Mouse (Mus musculus): ENCODE results near the gene Grpel1. TPM values are rescaled to one million over a fixed set of nuclear protein-coding genes. Genes with fewer than 3 reads are reported as not detected.
A peak's percentile ranks its signal among the peaks of the same experiment; 100 is the strongest.

Grpel1 gene
- polyA plus RNA-seq, 1 experiment from 2014 or later = 60.1 TPM

DNA sequence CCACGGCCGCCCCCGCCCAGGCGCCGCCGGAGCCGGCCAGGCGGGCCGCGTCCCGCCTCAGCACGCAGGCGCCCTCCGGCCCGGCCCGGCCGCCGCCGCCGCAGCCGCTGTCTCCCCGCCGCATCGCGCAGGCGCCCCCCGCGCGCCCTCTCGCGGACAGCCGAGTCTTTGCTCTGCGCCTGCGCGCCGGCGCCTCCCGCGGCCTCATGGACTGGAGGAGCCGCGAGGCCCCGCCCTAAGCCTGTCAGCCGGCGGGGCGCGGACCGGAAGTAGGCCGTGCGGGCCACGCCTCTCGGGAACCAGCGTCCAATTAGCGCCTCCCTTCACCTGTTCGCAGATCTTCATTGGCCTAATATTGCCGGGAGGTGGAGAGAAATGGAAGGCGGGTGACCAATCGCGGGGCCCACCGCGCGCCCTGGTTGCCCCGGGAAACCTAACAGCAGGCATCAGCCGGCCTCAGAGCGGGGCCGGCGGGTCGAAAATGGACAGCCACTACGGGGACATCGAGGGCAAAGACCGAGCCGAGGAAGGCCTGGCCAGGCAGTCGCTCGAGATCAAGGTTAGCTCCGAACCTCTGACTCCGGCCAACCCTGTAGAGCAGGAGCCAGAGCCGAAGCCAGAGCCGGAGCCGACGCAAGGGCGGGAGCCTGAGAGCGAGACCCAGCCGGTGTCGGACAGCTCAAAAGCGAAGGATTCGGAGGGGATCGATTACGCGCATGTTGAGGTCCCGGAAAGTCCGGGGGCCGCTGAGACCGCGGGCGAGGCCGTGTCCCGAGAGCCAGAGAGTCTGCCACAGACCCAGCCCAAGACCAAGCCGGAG, 19.6 kb downstream of the Grpel1 start, which contains the start of the genes Tada2b and Ccdc96:
Gene Tada2b (minus strand): TSS at position 115 of the 820 bp plus-strand sequence.
Gene Ccdc96 (plus strand): TSS at position 418 of the 820 bp plus-strand sequence.
- WGBS = under 1% methylated on average over 95 of the region's 97 CpGs
- peak; percentile 99 for ATAC-seq (ENCODE audit: low FRiP score, low TSS enrichment)

DNA sequence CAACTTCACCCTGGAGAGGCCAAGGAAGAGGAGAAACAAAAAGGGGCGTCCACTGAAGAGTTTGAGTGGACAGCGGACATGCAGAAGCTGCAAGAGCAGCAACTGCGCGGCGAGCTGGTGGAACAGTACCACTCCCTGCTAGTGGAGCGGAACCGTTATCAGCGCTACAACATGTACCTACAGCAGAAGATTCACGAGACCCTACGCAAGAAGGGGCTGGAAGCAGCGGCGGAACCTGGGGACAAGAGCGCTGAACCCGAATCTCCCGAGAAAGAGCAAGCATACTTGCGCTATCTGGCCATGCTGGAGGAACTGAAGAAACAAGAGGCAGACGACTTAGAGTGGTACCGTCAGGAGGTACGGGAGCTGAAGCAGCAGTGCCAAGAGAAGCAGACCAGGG, 20.5 kb downstream of the Grpel1 start:
- no peak overlapping the region for H3K27ac ChIP-seq (ENCODE audit: low read depth, low read length)
- H3K4me1 ChIP-seq (ENCODE audit: control insufficient read depth, insufficient read depth, low read length) = peaks cover 21% of the 10 kb centered on the region
- peak overlapping the region; percentile 47; the same call in 1 of the 2 replicates for H3K9ac ChIP-seq (ENCODE audit: low read depth, low read length)
- ATAC-seq (ENCODE audit: low FRiP score, low TSS enrichment) = no peak
- H3K36me3 ChIP-seq (ENCODE audit: control insufficient read depth, insufficient read depth, low read length) = no peaks in the 10 kb centered on the region
- H3K9me3 ChIP-seq (ENCODE audit: control insufficient read depth, low read length) = no peaks in the 10 kb centered on the region
- peak overlapping the region; percentile 88 for H3K4me3 ChIP-seq (ENCODE audit: low read length)
- 36% methylated on average over 19 of the region's 19 CpGs for WGBS
- peak overlapping the region; percentile 97 for H3K4me2 ChIP-seq (replicated peaks; ENCODE audit: low read depth, low read length)
- H3K27me3 ChIP-seq (ENCODE audit: control insufficient read depth, insufficient read depth, low read length) = peaks cover 5% of the 10 kb centered on the region; the same call in 1 of the 2 replicates

More for the DNA sequence above, 19.6 kb downstream of the Grpel1 start, which contains the start of the genes Tada2b and Ccdc96:
- H3K9me3 ChIP-seq (ENCODE audit: control insufficient read depth, low read length) = no peaks in the 10 kb centered on the region
- no peaks in the 10 kb centered on the region for H3K36me3 ChIP-seq (ENCODE audit: control insufficient read depth, insufficient read depth, low read length)
- H3K9ac ChIP-seq (ENCODE audit: low read depth, low read length) = peak within 1 kb of the TSS; percentile 92
- H3K27me3 ChIP-seq (ENCODE audit: control insufficient read depth, insufficient read depth, low read length) = peaks cover 5% of the 10 kb centered on the region; the same call in 1 of the 2 replicates
- peaks cover 17% of the 10 kb centered on the region for H3K4me1 ChIP-seq (ENCODE audit: control insufficient read depth, insufficient read depth, low read length)
- H3K4me3 ChIP-seq (ENCODE audit: low read length) = peak within 1 kb of the TSS; percentile 88
- H3K4me2 ChIP-seq (replicated peaks; ENCODE audit: low read depth, low read length) = peak within 1 kb of the TSS; percentile 97
- no peak within 1 kb of the TSS for H3K27ac ChIP-seq (ENCODE audit: low read depth, low read length)

GRCm38 (mm10) chr5:36489225-36489624, 24.4 kb downstream of the Grpel1 start:
- Histone ChIP-seq H3K9me3 (ENCODE audit: control insufficient read depth, low read length) (no peaks in the 10 kb centered on the region), H3K27ac (ENCODE audit: low read depth, low read length) (no peak overlapping the region), H3K36me3 (ENCODE audit: control insufficient read depth, insufficient read depth, low read length) (peaks cover 29% of the 10 kb centered on the region), H3K4me2 (replicated peaks; ENCODE audit: low read depth, low read length) (no peak overlapping the region), H3K27me3 (ENCODE audit: control insufficient read depth, insufficient read depth, low read length) (peaks cover 5% of the 10 kb centered on the region; the same call in 1 of the 2 replicates), H3K9ac (ENCODE audit: low read depth, low read length) (no peak overlapping the region), H3K4me1 (ENCODE audit: control insufficient read depth, insufficient read depth, low read length) (peaks cover 10% of the 10 kb centered on the region; the same call in 1 of the 2 replicates), H3K4me3 (ENCODE audit: low read length) (no peak overlapping the region)
- whole genome bisulfite sequencing = 56% methylated on average over 2 of the region's 2 CpGs
- ATAC-seq (ENCODE audit: low FRiP score, low TSS enrichment) = no peak

GRCm38 (mm10) chr5:36493919-36494318, 29.1 kb downstream of the Grpel1 start:
- peaks cover 61% of the 10 kb centered on the region for H3K36me3 ChIP-seq (ENCODE audit: control insufficient read depth, insufficient read depth, low read length)
- H3K9ac ChIP-seq (ENCODE audit: low read depth, low read length) = no peak overlapping the region
- no peak overlapping the region for H3K27ac ChIP-seq (ENCODE audit: low read depth, low read length)
- H3K4me3 ChIP-seq (ENCODE audit: low read length) = no peak overlapping the region
- H3K9me3 ChIP-seq (ENCODE audit: control insufficient read depth, low read length) = no peaks in the 10 kb centered on the region
- no peaks in the 10 kb centered on the region for H3K27me3 ChIP-seq (ENCODE audit: control insufficient read depth, insufficient read depth, low read length)
- no peak overlapping the region for H3K4me2 ChIP-seq (replicated peaks; ENCODE audit: low read depth, low read length)
- 0 out of 2 replicates have a peak, but pooled peaks cover 4% of the 10 kb centered on the region for H3K4me1 ChIP-seq (ENCODE audit: control insufficient read depth, insufficient read depth, low read length)
- no peak for ATAC-seq (ENCODE audit: low FRiP score, low TSS enrichment)
- 85% methylated on average over 6 of the region's 6 CpGs for WGBS

GRCm38 (mm10) chr5:36494709-36495108, 29.9 kb downstream of the Grpel1 start:
- H3K4me3 ChIP-seq (ENCODE audit: low read length) = no peak overlapping the region
- no peaks in the 10 kb centered on the region for H3K9me3 ChIP-seq (ENCODE audit: control insufficient read depth, low read length)
- H3K27ac ChIP-seq (ENCODE audit: low read depth, low read length) = no peak overlapping the region
- peaks cover 64% of the 10 kb centered on the region for H3K36me3 ChIP-seq (ENCODE audit: control insufficient read depth, insufficient read depth, low read length)
- 0 out of 2 replicates have a peak, but pooled peaks cover 4% of the 10 kb centered on the region for H3K4me1 ChIP-seq (ENCODE audit: control insufficient read depth, insufficient read depth, low read length)
- H3K9ac ChIP-seq (ENCODE audit: low read depth, low read length) = no peak overlapping the region
- no peak for ATAC-seq (ENCODE audit: low FRiP score, low TSS enrichment)
- 97% methylated on average over 9 of the region's 9 CpGs for WGBS
- H3K4me2 ChIP-seq (replicated peaks; ENCODE audit: low read depth, low read length) = no peak overlapping the region
- no peaks in the 10 kb centered on the region for H3K27me3 ChIP-seq (ENCODE audit: control insufficient read depth, insufficient read depth, low read length)

GRCm38 (mm10) chr5:36505235-36505634, 40.4 kb downstream of the Grpel1 start:
- no peak overlapping the region for H3K9ac ChIP-seq (ENCODE audit: low read depth, low read length)
- ATAC-seq (ENCODE audit: low FRiP score, low TSS enrichment) = no peak
- no peak overlapping the region for H3K4me2 ChIP-seq (replicated peaks; ENCODE audit: low read depth, low read length)
- no peak overlapping the region for H3K4me3 ChIP-seq (ENCODE audit: low read length)
- H3K27me3 ChIP-seq (ENCODE audit: control insufficient read depth, insufficient read depth, low read length) = no peaks in the 10 kb centered on the region
- no peak overlapping the region for H3K27ac ChIP-seq (ENCODE audit: low read depth, low read length)
- H3K9me3 ChIP-seq (ENCODE audit: control insufficient read depth, low read length) = no peaks in the 10 kb centered on the region
- no peaks in the 10 kb centered on the region for H3K4me1 ChIP-seq (ENCODE audit: control insufficient read depth, insufficient read depth, low read length)
- peaks cover 83% of the 10 kb centered on the region for H3K36me3 ChIP-seq (ENCODE audit: control insufficient read depth, insufficient read depth, low read length)
- 89% methylated on average over 7 of the region's 7 CpGs for WGBS

GRCm38 (mm10) chr5:36505643-36506042, 40.8 kb downstream of the Grpel1 start:
- Histone ChIP-seq H3K36me3 (ENCODE audit: control insufficient read depth, insufficient read depth, low read length) (peaks cover 87% of the 10 kb centered on the region), H3K27me3 (ENCODE audit: control insufficient read depth, insufficient read depth, low read length) (no peaks in the 10 kb centered on the region)

DNA sequence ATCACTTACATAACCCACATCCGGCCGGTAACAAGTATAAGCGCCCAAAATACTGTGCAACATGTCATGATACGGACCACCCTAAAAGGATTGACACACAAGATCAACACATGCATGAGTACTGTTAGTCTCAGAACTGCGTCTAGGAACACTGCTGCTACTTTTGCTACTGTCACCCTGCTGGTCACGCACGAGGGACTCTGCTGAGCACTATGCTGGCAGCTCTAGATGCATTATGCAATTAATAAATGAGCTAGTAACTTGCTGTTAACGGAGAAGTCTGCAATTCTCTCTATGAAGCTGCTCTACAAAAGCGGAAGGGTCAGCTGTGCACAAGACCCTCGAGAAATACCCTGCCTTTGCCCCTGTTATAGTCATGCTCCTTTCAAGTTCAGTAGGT, 43.6 kb downstream of the Grpel1 start:
- ATAC-seq (ENCODE audit: low FRiP score, low TSS enrichment) = no peak
- Histone ChIP-seq H3K27ac (ENCODE audit: low read depth, low read length) (no peak overlapping the region), H3K4me2 (replicated peaks; ENCODE audit: low read depth, low read length) (no peak overlapping the region), H3K4me3 (ENCODE audit: low read length) (no peak overlapping the region), H3K9ac (ENCODE audit: low read depth, low read length) (no peak overlapping the region), H3K27me3 (ENCODE audit: control insufficient read depth, insufficient read depth, low read length) (no peaks in the 10 kb centered on the region), H3K4me1 (ENCODE audit: control insufficient read depth, insufficient read depth, low read length) (no peaks in the 10 kb centered on the region), H3K36me3 (ENCODE audit: control insufficient read depth, insufficient read depth, low read length) (peaks cover 90% of the 10 kb centered on the region), H3K9me3 (ENCODE audit: control insufficient read depth, low read length) (no peaks in the 10 kb centered on the region)
- 92% methylated on average over 10 of the region's 10 CpGs for WGBS

More at GRCm38 (mm10) chr5:36505643-36506042, 40.8 kb downstream of the Grpel1 start:
- no peaks in the 10 kb centered on the region for H3K9me3 ChIP-seq (ENCODE audit: control insufficient read depth, low read length)
- no peak for ATAC-seq (ENCODE audit: low FRiP score, low TSS enrichment)
- no peak overlapping the region for H3K27ac ChIP-seq (ENCODE audit: low read depth, low read length)
- WGBS = 83% methylated on average over 5 of the region's 5 CpGs
- no peaks in the 10 kb centered on the region for H3K4me1 ChIP-seq (ENCODE audit: control insufficient read depth, insufficient read depth, low read length)
- no peak overlapping the region for H3K9ac ChIP-seq (ENCODE audit: low read depth, low read length)
- H3K4me3 ChIP-seq (ENCODE audit: low read length) = no peak overlapping the region
- no peak overlapping the region for H3K4me2 ChIP-seq (replicated peaks; ENCODE audit: low read depth, low read length)

GRCm38 (mm10) chr5:36510956-36511355, 46.2 kb downstream of the Grpel1 start:
- Histone ChIP-seq H3K9me3 (ENCODE audit: control insufficient read depth, low read length) (no peaks in the 10 kb centered on the region), H3K27me3 (ENCODE audit: control insufficient read depth, insufficient read depth, low read length) (no peaks in the 10 kb centered on the region), H3K4me1 (ENCODE audit: control insufficient read depth, insufficient read depth, low read length) (no peaks in the 10 kb centered on the region), H3K4me3 (ENCODE audit: low read length) (no peak overlapping the region), H3K36me3 (ENCODE audit: control insufficient read depth, insufficient read depth, low read length) (peaks cover 84% of the 10 kb centered on the region), H3K4me2 (replicated peaks; ENCODE audit: low read depth, low read length) (no peak overlapping the region), H3K9ac (ENCODE audit: low read depth, low read length) (no peak overlapping the region), H3K27ac (ENCODE audit: low read depth, low read length) (no peak overlapping the region)
- no peak for ATAC-seq (ENCODE audit: low FRiP score, low TSS enrichment)
- WGBS = 96% methylated on average over 2 of the region's 2 CpGs
